Mouse (Mus musculus): ENCODE data around the gene Klhl41. TPM values are rescaled to one million over a fixed set of nuclear protein-coding genes. Genes with fewer than 3 reads are reported as not detected.
"Not testable (repeated sequence)": the region's sequence is repeated elsewhere in the genome, so short reads cannot be mapped to it uniquely, and the experiment has no call there.

The Klhl41 gene
- polyA plus RNA-seq (2012; rRNA removed), result 0.04 and 0.31 TPM in 2 replicates

- no peak for DNase-seq (ENCODE audit: low read depth)
Observed at GRCm38 (mm10) chr2:69669853-69670252, at the start of gene Klhl41. Gene Klhl41 (plus strand): TSS chr2:69670120.

DNA sequence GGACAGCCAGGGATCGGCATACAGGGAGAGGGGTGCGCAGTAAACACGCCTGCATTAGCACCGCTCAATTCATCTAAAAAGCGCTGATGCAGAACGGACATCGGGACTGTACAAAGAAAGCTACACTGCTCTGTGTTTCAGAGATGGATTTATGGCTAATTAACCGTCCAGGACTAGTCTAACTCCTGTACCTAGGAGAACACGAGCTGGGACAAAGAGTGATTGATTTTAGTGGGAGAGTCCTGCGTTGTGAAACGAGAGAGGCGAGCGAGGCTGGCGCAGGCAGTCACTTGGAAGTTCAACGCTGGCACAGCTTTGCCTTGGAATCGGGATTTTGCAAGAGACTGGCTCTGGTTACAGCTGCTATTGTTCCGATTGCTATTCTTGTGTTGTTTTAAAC, 40.7 kb upstream of the Klhl41 start:
- DNase-seq (ENCODE audit: low read depth), result peak; percentile 75

GRCm38 (mm10) chr2:69629914-69630313, 40.0 kb upstream of the Klhl41 start:
- DNase-seq (ENCODE audit: low read depth), result peak; percentile 60

DNA sequence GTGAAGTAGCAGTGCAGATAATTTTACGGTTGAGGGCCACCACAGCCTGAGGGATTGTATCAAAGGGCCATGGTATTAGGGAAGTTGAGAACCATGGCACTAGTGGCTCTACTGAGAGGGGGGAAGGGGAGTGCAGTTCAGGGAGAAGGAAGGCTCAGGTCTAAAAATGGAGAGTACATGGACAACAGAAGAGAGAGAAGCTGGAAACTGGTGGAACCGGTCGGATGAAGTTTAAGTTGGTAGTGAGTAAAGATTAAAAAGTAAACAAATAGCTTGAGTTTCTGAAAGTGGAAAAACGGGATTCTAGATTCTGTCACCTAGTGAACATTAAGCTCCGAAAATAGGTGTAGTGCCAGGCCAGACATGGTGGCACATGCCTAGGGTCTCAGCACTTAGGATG, 39.1 kb upstream of the Klhl41 start:
- peak; percentile 44 for DNase-seq (ENCODE audit: low read depth)

- no peak for DNase-seq (ENCODE audit: low read depth)
Observed at GRCm38 (mm10) chr2:69631449-69631848, 38.5 kb upstream of the Klhl41 start.

DNA sequence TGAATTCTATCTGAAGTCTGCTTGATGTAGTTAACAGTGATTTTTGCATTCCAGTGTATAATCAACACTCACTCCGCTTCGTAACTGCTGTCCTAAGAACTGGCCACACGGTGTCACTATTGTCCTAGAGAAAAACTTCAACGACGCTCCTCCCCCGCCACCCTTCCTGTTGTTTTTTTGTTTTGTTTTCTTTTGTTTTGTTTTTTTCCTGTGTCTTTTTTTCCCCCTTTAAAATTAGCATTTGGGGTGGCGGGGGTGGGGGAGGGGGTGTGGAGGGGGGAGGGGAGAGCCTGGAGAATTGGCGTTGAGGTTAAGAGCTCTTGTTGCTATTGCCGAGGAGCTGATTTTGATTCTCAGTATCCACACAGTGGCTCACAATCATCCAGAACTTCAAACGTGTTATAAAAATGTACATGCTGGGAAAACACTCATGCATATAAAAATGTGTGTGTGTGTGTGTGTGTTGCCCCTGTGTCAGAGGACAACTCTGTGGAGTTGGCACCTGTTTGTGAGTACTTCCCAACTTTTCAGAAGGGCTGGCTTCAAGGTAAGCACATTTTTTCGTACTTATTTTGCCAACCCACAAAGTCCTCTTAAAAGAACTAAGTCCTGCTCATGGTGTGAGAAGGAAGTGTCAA, 34.7 kb upstream of the Klhl41 start:
- no peak for DNase-seq (ENCODE audit: low read depth)

GRCm38 (mm10) chr2:69635807-69636206, 34.1 kb upstream of the Klhl41 start:
- DNase-seq (ENCODE audit: low read depth), result no peak

- not testable (repeated sequence) for DNase-seq (ENCODE audit: low read depth)
Observed at GRCm38 (mm10) chr2:69637989-69638388, 31.9 kb upstream of the Klhl41 start.

GRCm38 (mm10) chr2:69640100-69640499, 29.8 kb upstream of the Klhl41 start:
- DNase-seq (ENCODE audit: low read depth), result no peak

DNA sequence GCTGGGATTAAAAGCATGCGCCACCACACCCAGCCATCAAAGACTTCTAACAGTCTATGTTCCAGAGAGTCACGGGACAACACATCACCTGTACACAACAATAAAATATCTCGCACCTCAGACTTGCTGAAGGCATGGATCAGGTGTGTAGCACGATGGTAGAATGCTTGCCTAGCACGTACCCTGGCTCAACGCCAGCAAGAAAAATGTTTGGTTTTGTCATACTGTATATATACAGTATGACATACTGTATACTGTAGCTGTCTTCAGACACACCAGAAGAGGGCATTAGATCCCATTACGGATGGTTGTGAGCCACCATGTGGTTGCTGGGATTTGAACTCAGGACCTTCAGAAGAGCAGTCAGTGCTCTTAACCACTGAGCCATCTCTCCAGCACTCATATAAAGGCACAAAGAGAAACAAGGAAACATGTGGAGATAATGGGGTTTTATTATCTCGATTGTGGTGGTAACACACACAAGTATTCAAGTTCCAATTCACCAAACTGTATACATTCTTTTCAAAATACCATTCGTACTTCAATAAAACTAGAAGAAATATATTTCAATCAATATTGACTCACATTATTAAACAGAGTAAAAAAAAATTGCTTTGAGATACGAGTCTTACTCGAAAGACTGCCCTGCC, 24.8 kb upstream of the Klhl41 start:
- no peak for DNase-seq (ENCODE audit: low read depth)

GRCm38 (mm10) chr2:69646726-69647490, 23.0 kb upstream of the Klhl41 start, which contains the start of gene Bbs5:
Gene Bbs5 (plus strand): TSS chr2:69647171.
- DNase-seq (ENCODE audit: low read depth), result no peak

- no peak for DNase-seq (ENCODE audit: low read depth)
Observed at GRCm38 (mm10) chr2:69649716-69650115, 20.2 kb upstream of the Klhl41 start.

- DNase-seq (ENCODE audit: low read depth), result no peak
Observed at GRCm38 (mm10) chr2:69659326-69659725, 10.6 kb upstream of the Klhl41 start.

DNA sequence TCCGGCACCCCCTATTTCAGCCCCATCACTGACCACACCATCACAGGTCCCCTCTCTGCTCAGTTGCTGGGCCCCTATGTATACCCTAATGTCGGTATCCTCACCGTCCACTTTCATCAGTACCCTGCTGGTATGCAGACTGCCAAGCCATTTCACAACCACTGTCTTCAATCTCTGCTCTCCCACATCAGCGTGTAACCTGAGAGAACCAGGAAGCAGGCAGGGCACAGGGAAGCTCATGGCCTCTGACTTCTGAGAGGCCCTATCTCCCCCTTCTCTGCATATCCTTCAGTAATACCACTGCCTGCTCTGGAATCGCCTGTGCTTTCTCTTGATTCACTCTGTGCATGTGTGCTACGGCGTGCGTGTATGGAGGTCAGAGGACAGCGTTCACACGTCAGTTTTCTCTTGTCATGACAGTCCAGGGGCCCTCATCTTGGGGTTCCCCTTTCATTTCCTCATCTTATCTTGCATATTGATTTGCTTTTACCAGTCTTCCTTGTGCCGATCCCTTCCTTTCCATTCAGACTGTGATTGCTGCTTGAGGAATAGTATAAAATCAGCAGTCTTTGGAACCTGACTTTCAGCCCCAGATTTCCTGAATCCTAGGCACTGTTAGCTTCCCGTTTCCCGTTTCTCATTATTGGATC, 6.0 kb upstream of the Klhl41 start:
- no peak for DNase-seq (ENCODE audit: low read depth)

DNA sequence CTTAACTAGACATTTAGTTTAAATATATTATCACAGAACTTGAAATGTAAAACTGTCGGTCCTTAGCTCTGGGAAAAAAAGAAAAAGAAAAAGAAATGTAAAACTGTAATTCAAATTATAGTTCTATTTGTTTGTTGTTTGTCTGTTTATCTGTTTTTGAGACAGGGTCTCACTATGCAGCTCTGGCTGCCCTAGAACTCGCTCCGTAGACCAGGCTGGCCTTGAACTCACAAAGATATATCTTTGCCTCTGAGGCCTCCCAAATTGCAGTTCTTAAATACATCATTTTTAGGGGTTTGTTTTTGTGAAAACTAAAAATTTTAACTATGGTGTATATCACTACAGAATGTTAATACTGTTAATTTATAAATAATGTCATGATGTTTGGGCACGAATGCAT, 2.3 kb upstream of the Klhl41 start:
- no peak for DNase-seq (ENCODE audit: low read depth)

- DNase-seq (ENCODE audit: low read depth), result no peak
Observed at GRCm38 (mm10) chr2:69668414-69668813, 1.5 kb upstream of the Klhl41 start.

GRCm38 (mm10) chr2:69673723-69674122, 3.8 kb downstream of the Klhl41 start:
- DNase-seq (ENCODE audit: low read depth), result no peak

DNA sequence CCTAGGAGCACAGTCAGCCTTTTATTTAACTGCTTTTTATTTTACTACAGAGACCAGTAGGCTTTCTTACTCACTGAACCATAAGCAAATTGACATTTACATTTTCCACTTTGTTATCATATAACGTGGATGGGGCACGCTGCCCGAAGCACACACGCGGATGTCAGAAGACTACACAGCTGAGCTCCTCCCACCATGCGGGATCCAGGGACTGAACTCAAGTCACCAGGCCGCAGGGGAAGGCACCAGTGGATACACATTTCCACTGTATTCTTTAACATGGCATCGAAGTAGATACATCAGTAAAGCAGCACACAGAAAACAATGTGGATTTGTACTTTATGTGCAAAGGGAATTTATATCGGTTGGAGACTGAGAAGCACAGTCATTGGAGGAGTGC, 5.3 kb downstream of the Klhl41 start:
- no peak for DNase-seq (ENCODE audit: low read depth)

- DNase-seq (ENCODE audit: low read depth), result no peak
Observed at GRCm38 (mm10) chr2:69676713-69677112, 6.8 kb downstream of the Klhl41 start.

DNA sequence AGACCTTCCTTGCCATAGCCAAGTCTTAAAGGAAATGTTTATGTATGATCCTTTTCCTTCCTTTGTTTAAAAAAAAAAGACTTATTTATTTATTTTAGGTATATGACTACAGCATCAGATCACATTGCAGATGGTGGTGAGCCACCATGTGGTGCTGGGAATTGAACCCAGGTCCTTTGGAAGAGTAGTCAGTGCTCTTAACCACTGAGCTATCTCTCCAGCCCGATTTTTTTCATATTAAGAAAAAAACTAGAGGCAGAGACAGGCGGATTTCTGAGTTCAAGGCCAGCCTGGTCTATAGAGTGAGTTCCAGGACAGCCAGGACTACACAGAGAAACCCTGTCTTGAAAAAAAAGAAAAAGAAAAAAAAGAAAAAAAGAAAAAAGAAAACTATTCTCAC, 7.3 kb downstream of the Klhl41 start:
- DNase-seq (ENCODE audit: low read depth), result not testable (repeated sequence)

DNA sequence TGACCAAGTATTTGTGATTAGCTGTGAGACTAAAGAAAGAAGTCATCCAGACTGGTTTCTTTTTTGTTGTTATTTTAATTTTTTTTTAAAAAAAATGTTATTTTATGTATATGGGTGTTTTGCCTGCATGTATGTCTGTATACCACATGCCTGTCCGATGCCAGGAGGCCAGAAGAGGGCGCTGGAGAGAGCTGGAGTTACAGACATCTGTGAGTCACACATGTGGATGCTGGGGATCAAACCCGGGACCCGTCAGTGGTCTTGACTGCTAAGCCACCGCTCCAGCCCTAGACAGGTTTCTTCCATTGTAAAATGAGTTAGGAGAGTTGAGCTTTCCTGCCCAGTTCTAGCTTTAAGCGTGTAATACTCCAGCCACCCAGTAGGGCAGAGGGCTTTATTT, 10.1 kb downstream of the Klhl41 start:
- no peak for DNase-seq (ENCODE audit: low read depth)

DNA sequence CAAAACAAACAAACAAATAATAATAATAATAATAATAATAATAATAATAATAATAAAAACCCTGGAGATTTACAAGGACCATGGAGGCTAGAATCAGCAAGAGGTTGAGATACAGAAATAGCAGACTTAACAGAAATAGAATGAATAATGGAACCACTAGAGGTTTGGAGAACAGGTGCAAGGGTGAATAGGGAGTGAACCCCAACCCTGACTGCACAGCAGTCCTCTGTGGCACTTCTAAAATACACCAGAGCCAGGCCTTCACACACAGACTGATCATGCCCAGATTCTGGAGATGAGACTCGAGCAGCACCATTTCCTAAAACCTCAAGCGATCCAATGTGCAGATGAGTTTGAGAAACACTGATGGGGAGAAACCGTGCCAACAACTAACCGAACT, 12.0 kb downstream of the Klhl41 start:
- no peak for DNase-seq (ENCODE audit: low read depth)

Data from gonadal fat pad, adult 2 months (tissue).